Mouse (Mus musculus) forebrain, embryonic 14.5 days (tissue): ENCODE data around the gene Gabbr2. TPM values are rescaled to one million over a fixed set of nuclear protein-coding genes. Genes with fewer than 3 reads are reported as not detected.

Experiments
- ATAC-seq: fragments of 200-750 bp; cut with Nextera tagmentation; 2 replicates; pipeline ENCODE4 v1.8.0; 2017; ENCODE audit warnings: mild to moderate bottlenecking, moderate library complexity
- DNase-seq: peaks from one replicate; pipeline ENCODE4 v3.0.0-alpha.2; 2015; ENCODE audit warnings: low spot score
- H3K27ac ChIP-seq: fragments of 300-500 bp; sonication (generic); 2 replicates; pipeline ENCODE4 v1.5.1; 2014; ENCODE audit warnings: low read depth, mild to moderate bottlenecking, control low read depth, low read length, moderate library complexity
- H3K27me3 ChIP-seq: fragments of 300-500 bp; sonication (generic); replicated peaks from 2 replicates; pipeline ENCODE4 v1.6.1; 2014; ENCODE audit warnings: low read length, control low read depth, mixed read lengths; ENCODE audit not compliant: control insufficient read depth, insufficient read depth
- H3K36me3 ChIP-seq: fragments of 300-500 bp; sonication (generic); 2 replicates; pipeline ENCODE4 v1.6.1; 2014; ENCODE audit warnings: low read length, control low read depth; ENCODE audit not compliant: control insufficient read depth, insufficient read depth
- H3K4me1 ChIP-seq: fragments of 300-500 bp; sonication (generic); 2 replicates; pipeline ENCODE4 v1.6.1; 2014; ENCODE audit warnings: antibody characterized with exemption, low read length, control low read depth; ENCODE audit not compliant: control insufficient read depth, insufficient read depth
- H3K4me2 ChIP-seq: fragments of 300-500 bp; sonication (generic); 2 replicates; pipeline ENCODE4 v1.6.1; 2014; ENCODE audit warnings: mild to moderate bottlenecking, control low read depth, low read length
- H3K4me3 ChIP-seq: fragments of 300-500 bp; sonication (generic); 2 replicates; pipeline ENCODE4 v1.5.1; 2014; ENCODE audit warnings: low read depth, low read length, control low read depth
- H3K9ac ChIP-seq: fragments of 300-500 bp; sonication (generic); 2 replicates; pipeline ENCODE4 v1.6.1; 2014; ENCODE audit warnings: mild to moderate bottlenecking, low read length, control low read depth, moderate library complexity
- H3K9me3 ChIP-seq: fragments of 300-500 bp; sonication (generic); replicated peaks from 2 replicates; pipeline ENCODE4 v1.6.1; 2016; ENCODE audit warnings: low read length, control low read depth, mixed read lengths; ENCODE audit not compliant: control insufficient read depth
- WGBS: fragments of 180-500 bp; shearing (Covaris S2); extraction: QIAGEN DNeasy Blood & Tissue Kit; methylation state at CpG from one replicate; pipeline ENCODE4 v1.1.7; 2014; 5-methylcytosine and 5-hydroxymethylcytosine counted together
- polyA plus RNA-seq: library from polyadenylated mRNA; unstranded; fragments of >200 nt; fragmentation: Nextera tagmentation; extraction: Ambion mirVana; gene quantifications from 2 replicates; pipeline ENCODE4 v1.2.1, GENCODE M21; 2014

The Gabbr2 gene
- polyA plus RNA-seq, 1 experiment from 2014 or later = 1.7 TPM

DNA sequence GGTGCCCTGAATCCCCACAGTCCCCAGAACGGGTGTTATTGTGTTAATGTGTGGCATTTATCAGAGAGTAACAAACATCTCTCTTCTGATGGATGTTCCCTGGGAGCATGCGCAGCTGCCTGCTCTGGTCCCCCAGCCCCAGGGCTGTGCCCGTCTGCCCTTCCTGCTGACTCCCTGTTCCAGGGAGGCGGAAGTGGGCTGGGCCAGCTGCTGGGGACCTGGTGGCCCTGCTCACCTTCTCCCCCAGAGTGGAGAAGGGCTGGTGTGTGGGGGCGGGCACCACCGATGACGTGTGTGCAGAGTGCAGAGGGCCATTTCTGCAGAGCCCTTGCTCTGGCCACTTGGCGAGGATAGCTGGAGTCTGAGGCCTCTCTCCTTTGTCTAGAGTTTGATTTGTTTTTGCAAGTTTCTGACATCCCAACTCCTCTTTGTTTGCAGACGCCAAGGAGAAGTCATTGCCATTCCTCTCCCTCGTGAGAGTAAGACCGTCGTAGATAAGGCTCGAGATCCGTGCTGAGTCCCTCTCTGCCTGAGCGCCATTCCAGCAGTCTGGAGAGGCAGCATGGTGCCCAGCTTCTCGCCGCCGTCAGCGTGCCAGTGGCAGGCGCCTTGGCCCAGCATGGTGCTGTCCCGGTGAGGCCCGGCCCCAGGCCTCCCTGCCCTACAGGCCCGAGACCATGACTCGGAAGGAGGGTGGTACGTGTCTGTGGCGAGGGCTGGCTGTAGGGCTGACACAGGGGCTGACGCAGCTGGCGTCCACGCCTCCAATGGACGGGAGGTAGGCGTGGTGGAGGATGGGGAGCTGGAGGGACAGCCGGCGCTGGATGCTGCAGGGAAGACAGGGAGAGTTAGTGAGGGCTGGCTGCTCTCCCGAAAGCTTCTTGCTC lies 327.3 kb downstream of the Gabbr2 start:
- H3K9me3 ChIP-seq = no peaks in the 10 kb centered on the region
- peak overlapping the region; percentile 54 for H3K9ac ChIP-seq
- no peaks in the 10 kb centered on the region for H3K36me3 ChIP-seq
- 0 out of 2 replicates have a peak, but pooled peaks cover 2% of the 10 kb centered on the region for H3K4me1 ChIP-seq
- 4% methylated on average over 34 of the region's 34 CpGs for WGBS
- peak overlapping the region; percentile 61 for H3K4me2 ChIP-seq
- DNase-seq (peak; percentile 63), ATAC-seq (peak; percentile 86)
- no peak overlapping the region; the same call in 1 of the 2 replicates for H3K27ac ChIP-seq
- H3K27me3 ChIP-seq = 0 out of 2 replicates have a peak, but pooled peaks cover 3% of the 10 kb centered on the region
- H3K4me3 ChIP-seq = peak overlapping the region; percentile 28

DNA sequence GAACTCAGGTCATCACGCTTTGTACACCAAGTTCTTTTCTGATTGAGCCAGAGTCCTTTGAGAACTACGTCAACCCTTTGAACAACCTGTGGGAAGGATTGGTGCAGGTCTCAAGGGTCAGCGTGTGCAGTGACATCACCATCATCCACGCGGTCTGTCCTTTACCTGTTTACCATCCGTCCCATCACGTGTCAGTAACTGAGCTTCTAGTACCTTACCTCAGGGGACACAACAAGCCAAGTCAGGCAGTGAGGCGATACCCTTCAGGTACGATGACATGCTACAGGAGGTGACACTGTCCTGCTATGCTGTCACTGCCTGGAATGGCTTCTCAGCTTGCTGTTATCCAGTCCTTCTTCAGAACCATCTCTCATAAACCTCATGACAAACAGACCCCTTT lies 330.2 kb downstream of the Gabbr2 start:
- H3K9me3 ChIP-seq = no peaks in the 10 kb centered on the region
- 72% methylated on average over 9 of the region's 9 CpGs for WGBS
- H3K36me3 ChIP-seq = no peaks in the 10 kb centered on the region
- no peak overlapping the region for H3K27ac ChIP-seq
- 0 out of 2 replicates have a peak, but pooled peaks cover 3% of the 10 kb centered on the region for H3K27me3 ChIP-seq
- ATAC-seq (no peak), DNase-seq (no peak)
- H3K4me3 ChIP-seq = no peak overlapping the region
- 0 out of 2 replicates have a peak, but pooled peaks cover 2% of the 10 kb centered on the region for H3K4me1 ChIP-seq
- H3K4me2 ChIP-seq = no peak overlapping the region
- H3K9ac ChIP-seq = no peak overlapping the region

DNA sequence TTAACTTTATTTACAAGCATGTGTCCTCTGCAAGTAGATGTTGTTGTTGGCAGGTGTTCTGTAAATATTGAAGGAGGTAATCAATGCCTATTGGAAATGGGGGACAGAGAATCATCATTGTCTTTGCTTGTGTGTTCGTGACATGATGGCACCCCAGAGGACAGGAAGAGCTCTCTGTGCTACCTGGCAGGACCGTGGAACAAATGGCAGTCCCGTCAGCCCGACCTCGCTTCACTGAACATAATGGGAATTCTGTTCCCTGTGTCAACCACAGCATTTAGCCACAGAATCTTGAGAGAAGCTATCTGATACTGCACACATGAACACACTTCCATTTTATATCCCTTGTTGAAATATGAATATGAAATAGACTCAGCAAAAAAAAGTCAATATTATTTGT lies 332.7 kb downstream of the Gabbr2 start:
- no peaks in the 10 kb centered on the region for H3K9me3 ChIP-seq
- H3K4me2 ChIP-seq = no peak overlapping the region
- H3K4me3 ChIP-seq = no peak overlapping the region
- no peaks in the 10 kb centered on the region for H3K4me1 ChIP-seq
- 0 out of 2 replicates have a peak, but pooled peaks cover 3% of the 10 kb centered on the region for H3K27me3 ChIP-seq
- DNase-seq (no peak), ATAC-seq (no peak)
- no peak overlapping the region for H3K9ac ChIP-seq
- no peak overlapping the region for H3K27ac ChIP-seq
- H3K36me3 ChIP-seq = no peaks in the 10 kb centered on the region
- WGBS = 74% methylated on average over 5 of the region's 5 CpGs

DNA sequence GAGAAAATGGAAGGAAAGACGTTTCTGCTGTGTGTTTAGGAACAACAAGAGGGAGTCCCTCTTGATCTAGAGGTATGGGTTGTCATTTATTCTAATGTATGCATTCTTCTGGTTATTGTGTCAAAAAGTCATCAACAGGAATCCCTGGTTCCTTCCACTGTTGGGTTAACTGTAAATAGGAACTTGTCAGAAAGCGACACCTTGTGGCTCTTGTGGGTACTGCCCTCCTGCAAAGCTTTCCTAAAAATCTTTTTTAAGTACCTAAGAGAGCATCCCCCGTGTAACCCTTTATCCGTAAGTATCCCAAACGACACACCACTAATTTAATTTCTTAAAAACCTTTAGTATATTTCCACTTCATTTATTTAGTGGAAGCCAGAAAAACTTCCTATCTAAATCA lies 334.6 kb downstream of the Gabbr2 start:
- ATAC-seq (no peak), DNase-seq (peak; percentile 86)
- H3K27me3 ChIP-seq = peaks cover 3% of the 10 kb centered on the region; the same call in 1 of the 2 replicates
- H3K4me1 ChIP-seq = no peaks in the 10 kb centered on the region
- H3K27ac ChIP-seq = no peak overlapping the region
- H3K9me3 ChIP-seq = no peaks in the 10 kb centered on the region
- WGBS = 11% methylated on average over 5 of the region's 5 CpGs
- H3K9ac ChIP-seq = no peak overlapping the region
- H3K4me2 ChIP-seq = no peak overlapping the region
- H3K4me3 ChIP-seq = no peak overlapping the region
- H3K36me3 ChIP-seq = no peaks in the 10 kb centered on the region

DNA sequence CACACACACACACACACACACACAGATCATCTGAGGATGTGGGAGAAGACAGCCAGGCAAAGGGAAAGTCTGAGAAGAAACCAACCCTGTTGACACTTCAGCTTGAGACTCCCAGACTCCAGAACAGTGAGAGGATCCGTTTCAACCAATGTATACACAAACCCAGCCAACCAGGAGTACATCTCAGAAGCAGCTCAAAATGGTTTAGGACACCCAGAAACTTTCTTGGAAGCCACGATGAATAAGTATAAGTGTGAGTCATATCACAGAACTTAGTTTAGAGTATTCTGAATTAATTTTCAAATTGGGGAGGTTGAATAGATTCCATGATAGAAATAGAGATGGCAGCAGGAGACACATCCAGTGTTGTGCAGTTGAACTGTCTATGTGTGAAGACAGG lies 335.7 kb downstream of the Gabbr2 start:
- no peak for DNase-seq
- Histone ChIP-seq H3K27ac (no peak overlapping the region), H3K27me3 (peaks cover 14% of the 10 kb centered on the region), H3K9me3 (no peaks in the 10 kb centered on the region), H3K4me1 (no peaks in the 10 kb centered on the region), H3K9ac (no peak overlapping the region), H3K36me3 (no peaks in the 10 kb centered on the region), H3K4me3 (no peak overlapping the region), H3K4me2 (no peak overlapping the region)
- WGBS = 79% methylated on average over 2 of the region's 2 CpGs
- no peak for ATAC-seq

DNA sequence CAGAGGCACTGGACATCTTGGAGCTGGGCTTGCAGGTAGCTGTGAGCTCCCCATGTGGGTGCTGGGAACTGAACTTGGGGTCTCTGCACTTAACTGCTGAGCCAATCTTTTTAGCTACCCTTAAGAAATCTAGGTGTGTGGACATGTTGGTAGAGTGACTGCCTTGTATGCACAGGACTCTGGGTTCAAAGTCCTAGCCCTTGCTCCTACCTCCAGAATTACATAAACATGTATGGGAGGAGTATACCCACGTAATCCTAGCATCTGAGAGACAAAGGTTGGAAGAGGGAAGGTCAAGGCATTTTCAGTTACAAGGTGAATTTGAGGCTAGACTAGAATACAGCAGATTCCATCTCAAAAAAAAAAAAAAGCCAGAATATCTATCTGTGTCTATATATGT lies 336.4 kb downstream of the Gabbr2 start:
- DNase-seq (no peak), ATAC-seq (no peak)
- no peak overlapping the region for H3K27ac ChIP-seq
- H3K9ac ChIP-seq = no peak overlapping the region
- no peak overlapping the region for H3K4me3 ChIP-seq
- 70% methylated on average over 1 of the region's 1 CpGs for WGBS
- H3K27me3 ChIP-seq = peaks cover 15% of the 10 kb centered on the region
- peaks cover 5% of the 10 kb centered on the region; the same call in 1 of the 2 replicates for H3K4me1 ChIP-seq
- no peaks in the 10 kb centered on the region for H3K36me3 ChIP-seq
- no peaks in the 10 kb centered on the region for H3K9me3 ChIP-seq
- no peak overlapping the region for H3K4me2 ChIP-seq

DNA sequence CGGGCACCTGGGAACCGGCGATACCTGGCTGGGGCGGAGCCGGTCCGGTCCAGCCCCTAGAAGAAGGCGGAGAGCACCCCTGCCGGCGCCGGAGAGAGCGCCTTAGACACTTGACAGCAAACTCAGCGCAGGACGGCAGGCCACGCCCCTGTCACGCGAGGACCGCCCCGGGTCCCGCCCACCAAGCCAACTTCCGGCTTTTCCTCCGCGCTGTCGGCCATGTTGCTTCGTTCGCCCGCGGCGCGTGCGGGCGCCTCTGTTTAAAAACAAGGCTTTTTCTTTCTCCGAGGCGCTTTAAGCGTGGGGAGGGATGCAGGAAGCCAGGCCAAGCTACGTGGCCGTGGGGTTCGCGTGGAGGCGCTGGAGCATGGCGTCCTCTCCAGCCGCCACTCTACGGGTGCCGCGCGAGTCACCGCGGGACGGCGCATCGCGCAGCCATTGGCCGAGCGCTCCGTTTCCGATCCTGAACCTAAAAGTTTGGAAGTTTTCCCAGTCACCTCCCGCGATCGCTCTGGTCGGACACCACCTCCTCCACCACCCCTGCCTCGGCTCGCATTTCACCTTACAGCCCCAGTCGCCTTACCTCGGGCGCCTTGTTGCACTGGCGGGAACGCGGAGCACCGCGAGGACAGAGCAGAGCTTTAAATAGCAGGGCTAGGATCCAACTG lies 341.5 kb downstream of the Gabbr2 start, which contains the start of gene Tbc1d2:
TSS of gene Tbc1d2 (minus strand) at position 124 of the 668 bp plus-strand sequence.
- Histone ChIP-seq H3K9ac (peak within 1 kb of the TSS; percentile 62), H3K36me3 (no peaks in the 10 kb centered on the region), H3K27me3 (peaks cover 17% of the 10 kb centered on the region), H3K9me3 (no peaks in the 10 kb centered on the region), H3K4me2 (peak within 1 kb of the TSS; percentile 83), H3K27ac (peak within 1 kb of the TSS; percentile 27; the same call in 1 of the 2 replicates), H3K4me3 (peak within 1 kb of the TSS; percentile 67), H3K4me1 (peaks cover 9% of the 10 kb centered on the region)
- DNase-seq = peak; percentile 95
- peak; percentile 98 for ATAC-seq
- under 1% methylated on average over 61 of the region's 69 CpGs for WGBS

DNA sequence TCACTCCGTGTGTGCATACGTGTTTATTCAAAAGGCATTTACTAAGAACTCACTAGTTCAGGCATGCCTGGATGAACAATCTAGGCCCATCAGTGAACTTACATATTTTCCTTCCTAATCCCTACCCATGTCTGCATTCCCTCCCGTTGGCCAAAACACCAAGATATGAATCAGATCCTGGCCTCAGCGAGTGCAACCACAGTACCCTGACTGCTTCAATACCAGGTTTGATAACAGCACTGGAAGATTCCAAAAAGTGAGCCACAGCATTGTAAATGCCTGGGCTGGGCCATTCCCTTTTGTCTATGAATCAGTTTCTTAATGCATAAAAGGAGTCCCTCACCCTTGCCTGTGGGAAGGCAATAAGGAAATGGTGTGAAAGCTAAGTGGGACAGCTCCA lies 342.5 kb downstream of the Gabbr2 start:
- Histone ChIP-seq H3K4me1 (peaks cover 9% of the 10 kb centered on the region), H3K27me3 (peaks cover 17% of the 10 kb centered on the region), H3K9ac (peak overlapping the region; percentile 62; the same call in 1 of the 2 replicates), H3K4me3 (peak overlapping the region; percentile 67), H3K4me2 (peak overlapping the region; percentile 83), H3K9me3 (no peaks in the 10 kb centered on the region), H3K27ac (no peak overlapping the region), H3K36me3 (no peaks in the 10 kb centered on the region)
- ATAC-seq = no peak
- no peak for DNase-seq
- WGBS = 66% methylated on average over 4 of the region's 4 CpGs
